In genomic region chr17:31811333-31811732, GRCm38 (mm10) we compare ENCODE assay signal across 14 mouse cellular contexts.
"Had no signal": no experiment of that assay in that cellular context is flagged by ENCODE, and none has a peak within 500 bp of the region (broad histone marks: within the 10 kb centered on the region; RNA-seq: fewer than 3 reads in every experiment).

No protein-coding gene starts in this region.

- H3K9me3 ChIP-seq: midbrain, embryonic 10.5 days; midbrain, embryonic 12.5 days; midbrain, embryonic 15.5 days; neural tube, embryonic 13.5 days; stomach, embryonic 15.5 days had no signal

- H3K4me2 ChIP-seq: lung, embryonic 14.5 days; midbrain, embryonic 12.5 days; midbrain, embryonic 15.5 days; neural tube, embryonic 13.5 days; stomach, embryonic 15.5 days had no signal

- ATAC-seq: midbrain, embryonic 15.5 days had no signal

- DNase-seq: lung, adult 18-20 months; lung, embryonic 14.5 days; lung, postnatal 10 days; lung, postnatal 4 days; right cerebral cortex, postnatal 14 days; thymus, adult 18-20 months; thymus, postnatal 14 days; thymus, postnatal 36 days had no signal

- H3K4me1 ChIP-seq: midbrain, embryonic 12.5 days had no signal

- H3K27ac ChIP-seq: midbrain, embryonic 10.5 days; midbrain, embryonic 12.5 days; stomach, embryonic 15.5 days; stomach, postnatal 0 days had no signal

- H3K4me3 ChIP-seq: midbrain, embryonic 10.5 days; midbrain, embryonic 12.5 days; midbrain, embryonic 15.5 days; neural tube, embryonic 13.5 days; stomach, embryonic 15.5 days had no signal

- H3K27me3 ChIP-seq: midbrain, embryonic 15.5 days; neural tube, embryonic 13.5 days; stomach, embryonic 15.5 days had no signal

- H3K9ac ChIP-seq: lung, embryonic 14.5 days; midbrain, embryonic 12.5 days; midbrain, embryonic 15.5 days; neural tube, embryonic 13.5 days; stomach, embryonic 15.5 days had no signal

- H3K36me3 ChIP-seq: midbrain, embryonic 10.5 days; midbrain, embryonic 12.5 days; midbrain, embryonic 15.5 days; neural tube, embryonic 13.5 days; stomach, embryonic 15.5 days had no signal
